Mouse (Mus musculus) midbrain, embryonic 11.5 days (tissue): Measurements from ENCODE around the gene Lrrc57. TPM values are rescaled to one million over a fixed set of nuclear protein-coding genes. Genes with fewer than 3 reads are reported as not detected.

ENCODE experiments used
- ATAC-seq: fragments of 200-750 bp; cut with Nextera tagmentation; 2 replicates; pipeline ENCODE4 v1.8.0; 2017; ENCODE audit warnings: moderate TSS enrichment, moderate library complexity; ENCODE audit not compliant: low FRiP score
- DNase-seq: peaks from one replicate; pipeline ENCODE4 v3.0.0; 2015; ENCODE audit warnings: low spot score; ENCODE audit errors: missing footprints
- H3K27ac ChIP-seq: fragments of 300-500 bp; sonication (generic); 2 replicates; pipeline ENCODE4 v1.5.1; 2014; ENCODE audit warnings: low read depth, low read length
- H3K27me3 ChIP-seq: fragments of 300-500 bp; sonication (generic); 2 replicates; pipeline ENCODE4 v1.6.1; 2014; ENCODE audit warnings: mild to moderate bottlenecking, low read length, moderate library complexity, mixed read lengths; ENCODE audit not compliant: control insufficient read depth, insufficient read depth
- H3K36me3 ChIP-seq: fragments of 300-500 bp; sonication (generic); 2 replicates; pipeline ENCODE4 v1.6.1; 2014; ENCODE audit warnings: mild to moderate bottlenecking, low read length, moderate library complexity, mixed read lengths; ENCODE audit not compliant: control insufficient read depth, insufficient read depth
- H3K4me1 ChIP-seq: fragments of 300-500 bp; sonication (generic); 2 replicates; pipeline ENCODE4 v1.6.1; 2014; ENCODE audit warnings: low read length; ENCODE audit not compliant: control insufficient read depth, insufficient read depth
- H3K4me2 ChIP-seq: fragments of 300-500 bp; sonication (generic); 2 replicates; pipeline ENCODE4 v1.6.1; 2014; ENCODE audit warnings: mild to moderate bottlenecking, moderate library complexity
- H3K4me3 ChIP-seq: fragments of 300-500 bp; sonication (generic); 2 replicates; pipeline ENCODE4 v1.5.1; 2014; ENCODE audit warnings: low read depth, low read length
- H3K9ac ChIP-seq: fragments of 300-500 bp; sonication (generic); 2 replicates; pipeline ENCODE4 v1.6.1; 2014; ENCODE audit warnings: low read length
- H3K9me3 ChIP-seq: fragments of 300-500 bp; sonication (generic); 2 replicates; pipeline ENCODE4 v1.6.1; 2016; ENCODE audit warnings: low read length; ENCODE audit not compliant: control insufficient read depth
- WGBS: fragments of 180-500 bp; shearing (Covaris S2); extraction: QIAGEN DNeasy Blood & Tissue Kit; methylation state at CpG from one replicate; pipeline ENCODE4 v1.1.7; 2014; 5-methylcytosine and 5-hydroxymethylcytosine counted together
- polyA plus RNA-seq: library from polyadenylated mRNA; unstranded; fragments of >200 nt; fragmentation: Nextera tagmentation; extraction: Ambion mirVana; gene quantifications from 2 replicates; pipeline ENCODE4 v1.2.1, GENCODE M21; 2014

Gene Lrrc57
- polyA plus RNA-seq, 1 experiment from 2014 or later: 31.8 TPM

GRCm38 (mm10) chr2:120619538-120619937 lies 10.2 kb upstream of the Lrrc57 start:
- WGBS: 100% methylated on average over 1 of the region's 1 CpGs
- no peak overlapping the region for H3K4me3 ChIP-seq
- no peaks in the 10 kb centered on the region for H3K27me3 ChIP-seq
- H3K27ac ChIP-seq: no peak overlapping the region
- H3K36me3 ChIP-seq: peaks cover 5% of the 10 kb centered on the region; the same call in 1 of the 2 replicates
- ATAC-seq (no peak), DNase-seq (no peak)
- no peak overlapping the region for H3K9ac ChIP-seq
- H3K9me3 ChIP-seq: no peaks in the 10 kb centered on the region
- no peaks in the 10 kb centered on the region for H3K4me1 ChIP-seq
- no peak overlapping the region for H3K4me2 ChIP-seq

DNA sequence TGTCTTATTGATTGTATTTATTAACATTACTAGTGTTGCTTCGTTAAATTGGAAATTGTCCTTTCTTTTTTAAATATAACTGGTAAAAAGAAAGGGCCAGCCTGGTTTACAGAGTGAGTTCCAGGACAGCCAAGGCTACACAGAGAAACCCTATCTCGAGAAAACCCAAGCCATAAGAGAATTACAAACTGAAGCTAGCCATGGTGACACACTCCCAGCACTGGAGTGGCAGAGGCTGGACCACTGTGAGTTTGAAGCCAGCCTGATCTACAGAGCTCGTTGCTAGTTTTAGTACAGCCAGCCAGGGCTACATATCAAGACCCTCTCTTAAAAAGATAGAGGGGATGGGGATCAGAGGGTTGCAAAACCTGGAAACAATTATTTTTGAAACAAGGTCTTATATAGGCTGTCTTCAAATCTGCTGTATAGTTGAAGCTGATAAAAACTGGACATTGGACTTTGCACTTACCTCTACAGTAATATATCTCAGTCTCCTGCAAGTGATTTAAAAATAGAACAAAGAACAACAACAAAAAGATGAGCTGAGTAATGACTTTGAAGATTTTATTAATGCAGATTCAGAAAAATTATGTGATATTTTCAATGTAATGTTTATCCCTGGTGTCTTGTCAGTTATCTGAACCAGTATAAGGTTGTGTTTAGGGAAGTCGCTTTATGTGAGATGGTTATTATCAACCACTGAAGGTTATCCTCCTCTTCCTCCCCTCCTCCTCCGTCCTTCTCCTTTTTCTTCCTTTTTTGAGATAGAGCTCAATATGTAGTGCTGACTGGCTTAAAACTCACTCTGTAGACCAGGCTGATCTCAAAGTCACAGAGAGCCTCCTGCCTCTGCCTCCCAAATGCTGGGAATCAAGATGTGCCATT lies 7.2 kb upstream of the Lrrc57 start:
- WGBS: 92% methylated on average over 5 of the region's 5 CpGs

DNA sequence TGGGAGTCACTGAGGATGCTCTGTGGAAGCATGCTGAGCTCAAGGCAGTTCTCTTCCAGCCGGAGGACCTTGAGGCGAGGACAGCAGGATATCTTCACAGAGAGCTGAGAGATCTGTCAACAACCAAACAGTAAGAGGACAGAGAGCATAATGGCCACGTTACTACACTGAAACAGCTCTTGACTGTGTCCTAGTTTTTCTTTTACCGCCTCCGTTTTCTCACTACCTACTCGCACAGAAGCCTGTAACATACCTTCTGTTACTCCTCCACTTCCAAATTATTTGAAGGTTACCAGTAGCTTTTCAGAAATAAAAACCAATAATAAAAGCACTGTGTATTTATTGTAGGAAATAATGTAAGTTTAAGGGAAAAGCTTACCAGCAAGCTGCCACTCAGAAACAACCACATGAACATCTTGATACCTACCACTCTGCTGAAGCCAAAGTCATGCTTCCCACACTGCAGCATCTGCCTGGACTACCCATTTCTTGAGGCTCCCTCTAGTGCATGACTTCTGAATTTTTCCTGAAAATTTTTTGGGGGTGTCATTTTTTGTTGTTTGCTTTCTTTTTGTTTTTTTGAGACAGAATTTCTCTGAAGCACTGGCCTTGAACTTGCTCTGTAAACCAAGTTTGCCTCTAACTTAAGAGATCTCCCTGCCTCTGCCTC lies 3.2 kb downstream of the Lrrc57 start:
- Histone ChIP-seq H3K4me2 (no peak overlapping the region), H3K9ac (no peak overlapping the region), H3K36me3 (no peaks in the 10 kb centered on the region), H3K27ac (no peak overlapping the region), H3K9me3 (no peaks in the 10 kb centered on the region), H3K4me3 (no peak overlapping the region), H3K27me3 (no peaks in the 10 kb centered on the region), H3K4me1 (peaks cover 9% of the 10 kb centered on the region; the same call in 1 of the 2 replicates)
- DNase-seq (no peak), ATAC-seq (no peak)
- WGBS: 88% methylated on average over 6 of the region's 6 CpGs

More for the DNA sequence above, 7.2 kb upstream of the Lrrc57 start:
- DNase-seq (no peak), ATAC-seq (no peak)
- H3K4me1 ChIP-seq: no peaks in the 10 kb centered on the region
- no peak overlapping the region for H3K27ac ChIP-seq
- no peaks in the 10 kb centered on the region for H3K27me3 ChIP-seq
- H3K4me2 ChIP-seq: no peak overlapping the region
- no peak overlapping the region for H3K9ac ChIP-seq
- peaks cover 7% of the 10 kb centered on the region for H3K36me3 ChIP-seq
- H3K9me3 ChIP-seq: no peaks in the 10 kb centered on the region
- H3K4me3 ChIP-seq: no peak overlapping the region

DNA sequence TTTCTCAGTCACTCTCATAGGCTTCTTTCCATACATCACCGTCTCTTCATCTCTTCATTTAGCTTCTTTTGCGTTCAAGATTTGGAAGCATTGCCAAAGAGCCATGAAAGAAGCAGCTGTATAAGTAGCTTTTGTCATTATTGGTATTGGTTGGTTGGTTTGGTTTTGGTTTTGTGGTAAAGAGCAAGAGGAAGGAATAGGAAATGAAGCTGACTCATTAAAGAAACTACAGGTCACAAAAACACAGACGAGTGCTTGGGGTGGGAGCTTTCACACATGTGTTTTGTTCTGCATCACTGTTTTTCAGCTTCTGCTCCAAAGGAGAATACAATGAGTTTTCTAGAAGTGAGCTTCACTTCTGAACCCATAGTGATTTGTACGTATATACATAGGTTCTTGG lies 9.8 kb downstream of the Lrrc57 start:
- ATAC-seq (no peak), DNase-seq (no peak)
- H3K4me1 ChIP-seq: no peaks in the 10 kb centered on the region
- no peak overlapping the region for H3K4me2 ChIP-seq
- no peaks in the 10 kb centered on the region for H3K9me3 ChIP-seq
- H3K27me3 ChIP-seq: no peaks in the 10 kb centered on the region
- no peak overlapping the region for H3K9ac ChIP-seq
- H3K27ac ChIP-seq: no peak overlapping the region
- peaks cover 17% of the 10 kb centered on the region for H3K36me3 ChIP-seq
- whole genome bisulfite sequencing: 93% methylated on average over 4 of the region's 4 CpGs
- no peak overlapping the region for H3K4me3 ChIP-seq

GRCm38 (mm10) chr2:120597734-120598133 lies 11.6 kb downstream of the Lrrc57 start:
- H3K9ac ChIP-seq: no peak overlapping the region
- no peaks in the 10 kb centered on the region for H3K4me1 ChIP-seq
- ATAC-seq: no peak
- no peaks in the 10 kb centered on the region for H3K9me3 ChIP-seq
- no peak overlapping the region for H3K4me3 ChIP-seq
- no peak overlapping the region for H3K27ac ChIP-seq
- H3K4me2 ChIP-seq: no peak overlapping the region
- DNase-seq: no peak
- peaks cover 17% of the 10 kb centered on the region for H3K36me3 ChIP-seq
- 95% methylated on average over 2 of the region's 2 CpGs for WGBS
- H3K27me3 ChIP-seq: no peaks in the 10 kb centered on the region

GRCm38 (mm10) chr2:120592227-120592626 lies 17.1 kb downstream of the Lrrc57 start:
- ATAC-seq (no peak), DNase-seq (no peak)
- no peaks in the 10 kb centered on the region for H3K4me1 ChIP-seq
- H3K4me3 ChIP-seq: no peak overlapping the region
- no peak overlapping the region for H3K9ac ChIP-seq
- no peak overlapping the region for H3K27ac ChIP-seq
- WGBS: 97% methylated on average over 1 of the region's 1 CpGs
- H3K36me3 ChIP-seq: peaks cover 7% of the 10 kb centered on the region
- no peaks in the 10 kb centered on the region for H3K9me3 ChIP-seq
- no peaks in the 10 kb centered on the region for H3K27me3 ChIP-seq
- H3K4me2 ChIP-seq: no peak overlapping the region

DNA sequence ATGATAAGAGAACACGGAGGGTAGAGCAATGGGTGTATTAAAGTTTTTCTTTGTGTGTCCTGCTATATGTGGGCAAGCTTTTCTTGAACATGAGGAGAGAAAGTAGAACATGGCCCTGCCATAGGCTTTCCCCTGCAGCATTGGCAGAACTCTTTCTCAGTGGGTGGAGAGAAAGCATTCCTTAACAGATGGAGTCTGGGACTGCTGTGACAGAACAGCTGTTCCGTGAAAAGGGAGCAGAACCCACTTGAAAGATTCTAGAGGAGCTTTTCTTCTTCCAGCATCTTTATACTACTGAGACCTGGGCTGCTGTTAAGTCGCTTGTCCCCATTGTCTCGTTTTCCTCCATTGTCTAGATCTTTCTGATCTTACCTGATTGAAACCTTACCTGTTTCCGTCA lies 19.6 kb downstream of the Lrrc57 start:
- Histone ChIP-seq H3K9me3 (no peaks in the 10 kb centered on the region), H3K4me3 (no peak overlapping the region), H3K27me3 (no peaks in the 10 kb centered on the region), H3K4me1 (no peaks in the 10 kb centered on the region), H3K27ac (no peak overlapping the region), H3K36me3 (0 out of 2 replicates have a peak, but pooled peaks cover 3% of the 10 kb centered on the region), H3K4me2 (no peak overlapping the region), H3K9ac (no peak overlapping the region)
- no peak for ATAC-seq
- DNase-seq: no peak
- WGBS: 87% methylated on average over 5 of the region's 5 CpGs

GRCm38 (mm10) chr2:120578286-120578685 lies 31.0 kb downstream of the Lrrc57 start:
- DNase-seq (no peak), ATAC-seq (no peak)
- Histone ChIP-seq H3K36me3 (no peaks in the 10 kb centered on the region), H3K27ac (no peak overlapping the region), H3K4me1 (no peaks in the 10 kb centered on the region), H3K4me2 (no peak overlapping the region), H3K9ac (no peak overlapping the region), H3K9me3 (no peaks in the 10 kb centered on the region), H3K4me3 (no peak overlapping the region), H3K27me3 (no peaks in the 10 kb centered on the region)
- 85% methylated on average over 5 of the region's 5 CpGs for WGBS

GRCm38 (mm10) chr2:120577799-120578198 lies 31.5 kb downstream of the Lrrc57 start:
- ATAC-seq: no peak
- no peak for DNase-seq
- no peak overlapping the region for H3K9ac ChIP-seq
- no peaks in the 10 kb centered on the region for H3K4me1 ChIP-seq
- H3K27me3 ChIP-seq: no peaks in the 10 kb centered on the region
- H3K36me3 ChIP-seq: no peaks in the 10 kb centered on the region
- no peak overlapping the region for H3K27ac ChIP-seq
- WGBS: 88% methylated on average over 4 of the region's 4 CpGs
- H3K9me3 ChIP-seq: no peaks in the 10 kb centered on the region
- no peak overlapping the region for H3K4me3 ChIP-seq
- no peak overlapping the region for H3K4me2 ChIP-seq
